Mouse (Mus musculus) midbrain, embryonic 11.5 days (tissue): ENCODE measurements around the gene Zfp414. TPM values are rescaled to one million over a fixed set of nuclear protein-coding genes. Genes with fewer than 3 reads are reported as not detected.

ENCODE experiments used
- ATAC-seq: fragments of 200-750 bp; cut with Nextera tagmentation; 2 replicates; pipeline ENCODE4 v1.8.0; 2017; ENCODE audit warnings: moderate TSS enrichment, moderate library complexity; ENCODE audit not compliant: low FRiP score
- DNase-seq: peaks from one replicate; pipeline ENCODE4 v3.0.0; 2015; ENCODE audit warnings: low spot score; ENCODE audit errors: missing footprints
- H3K27ac ChIP-seq: fragments of 300-500 bp; sonication (generic); 2 replicates; pipeline ENCODE4 v1.5.1; 2014; ENCODE audit warnings: low read depth, low read length
- H3K27me3 ChIP-seq: fragments of 300-500 bp; sonication (generic); 2 replicates; pipeline ENCODE4 v1.6.1; 2014; ENCODE audit warnings: mild to moderate bottlenecking, low read length, moderate library complexity, mixed read lengths; ENCODE audit not compliant: control insufficient read depth, insufficient read depth
- H3K36me3 ChIP-seq: fragments of 300-500 bp; sonication (generic); 2 replicates; pipeline ENCODE4 v1.6.1; 2014; ENCODE audit warnings: mild to moderate bottlenecking, low read length, moderate library complexity, mixed read lengths; ENCODE audit not compliant: control insufficient read depth, insufficient read depth
- H3K4me1 ChIP-seq: fragments of 300-500 bp; sonication (generic); 2 replicates; pipeline ENCODE4 v1.6.1; 2014; ENCODE audit warnings: low read length; ENCODE audit not compliant: control insufficient read depth, insufficient read depth
- H3K4me2 ChIP-seq: fragments of 300-500 bp; sonication (generic); 2 replicates; pipeline ENCODE4 v1.6.1; 2014; ENCODE audit warnings: mild to moderate bottlenecking, moderate library complexity
- H3K4me3 ChIP-seq: fragments of 300-500 bp; sonication (generic); 2 replicates; pipeline ENCODE4 v1.5.1; 2014; ENCODE audit warnings: low read depth, low read length
- H3K9ac ChIP-seq: fragments of 300-500 bp; sonication (generic); 2 replicates; pipeline ENCODE4 v1.6.1; 2014; ENCODE audit warnings: low read length
- H3K9me3 ChIP-seq: fragments of 300-500 bp; sonication (generic); 2 replicates; pipeline ENCODE4 v1.6.1; 2016; ENCODE audit warnings: low read length; ENCODE audit not compliant: control insufficient read depth
- WGBS: fragments of 180-500 bp; shearing (Covaris S2); extraction: QIAGEN DNeasy Blood & Tissue Kit; methylation state at CpG from one replicate; pipeline ENCODE4 v1.1.7; 2014; 5-methylcytosine and 5-hydroxymethylcytosine counted together
- polyA plus RNA-seq: library from polyadenylated mRNA; unstranded; fragments of >200 nt; fragmentation: Nextera tagmentation; extraction: Ambion mirVana; gene quantifications from 2 replicates; pipeline ENCODE4 v1.2.1, GENCODE M21; 2014

Zfp414 gene
- 62.5 and 68.0 TPM in 2 replicates for polyA plus RNA-seq

GRCm38 (mm10) chr17:33628621-33629486, at the start of gene Zfp414:
Zfp414 (plus strand) TSS chr17:33629090.
- 3% methylated on average over 35 of the region's 35 CpGs for WGBS
- H3K27ac ChIP-seq: peak within 1 kb of the TSS; percentile 88
- peaks cover 11% of the 10 kb centered on the region for H3K4me1 ChIP-seq
- H3K9ac ChIP-seq: peak within 1 kb of the TSS; percentile 90
- DNase-seq: peak; percentile 99
- H3K36me3 ChIP-seq: no peaks in the 10 kb centered on the region
- no peaks in the 10 kb centered on the region for H3K9me3 ChIP-seq
- H3K27me3 ChIP-seq: no peaks in the 10 kb centered on the region
- peak; percentile 97 for ATAC-seq
- peak within 1 kb of the TSS; percentile 63 for H3K4me3 ChIP-seq
- H3K4me2 ChIP-seq: peak within 1 kb of the TSS; percentile 63

DNA sequence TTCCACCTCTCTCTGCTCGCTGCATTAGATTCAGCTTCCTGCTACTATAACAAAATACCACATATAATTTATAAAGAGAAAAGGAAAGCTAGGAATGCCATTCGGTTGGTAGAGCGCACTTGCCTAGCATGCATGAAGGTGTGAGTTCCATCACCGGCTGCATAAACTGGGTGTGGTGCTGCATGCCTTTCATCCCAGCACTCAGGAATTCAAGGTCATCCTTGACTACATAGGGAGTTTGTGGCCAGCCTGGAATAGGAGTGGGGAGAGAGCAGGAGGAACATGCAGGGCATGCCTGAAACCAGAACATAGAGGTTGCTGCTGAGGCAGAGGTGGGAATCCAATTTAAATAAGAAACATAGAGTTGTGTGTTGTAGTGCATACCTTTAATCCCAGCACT, 44.8 kb upstream of the Zfp414 start:
- Histone ChIP-seq H3K27ac (no peak overlapping the region), H3K9me3 (no peaks in the 10 kb centered on the region), H3K4me2 (no peak overlapping the region), H3K36me3 (no peaks in the 10 kb centered on the region), H3K4me3 (no peak overlapping the region), H3K4me1 (no peaks in the 10 kb centered on the region), H3K27me3 (no peaks in the 10 kb centered on the region), H3K9ac (no peak overlapping the region)
- 86% methylated on average over 4 of the region's 4 CpGs for WGBS
- ATAC-seq: no peak
- no peak for DNase-seq

GRCm38 (mm10) chr17:33586011-33586410, 42.9 kb upstream of the Zfp414 start:
- H3K4me1 ChIP-seq: no peaks in the 10 kb centered on the region
- H3K4me2 ChIP-seq: no peak overlapping the region
- H3K9ac ChIP-seq: no peak overlapping the region
- no peaks in the 10 kb centered on the region for H3K9me3 ChIP-seq
- DNase-seq: no peak
- no peaks in the 10 kb centered on the region for H3K36me3 ChIP-seq
- no peak for ATAC-seq
- 74% methylated on average over 15 of the region's 17 CpGs for WGBS
- no peak overlapping the region for H3K4me3 ChIP-seq
- H3K27ac ChIP-seq: no peak overlapping the region
- H3K27me3 ChIP-seq: no peaks in the 10 kb centered on the region

DNA sequence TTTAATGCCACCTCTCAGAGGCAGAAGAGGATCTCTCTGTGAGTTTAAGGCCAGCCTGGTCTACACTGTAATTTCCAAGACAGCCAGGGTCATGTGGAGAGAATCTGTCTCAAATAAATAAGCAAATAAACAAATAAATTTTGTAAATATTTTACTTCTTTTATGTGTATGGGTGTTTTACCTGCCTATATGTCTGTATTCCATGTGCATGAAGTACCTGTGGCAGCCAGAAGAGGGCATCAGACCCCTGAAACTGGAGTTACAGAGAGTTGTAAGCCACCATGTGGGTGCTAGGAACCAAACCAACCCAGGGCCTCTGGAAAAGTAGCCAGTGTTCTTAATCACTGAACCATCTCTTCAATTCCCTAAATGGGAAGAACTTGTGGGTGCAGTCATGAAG, 31.6 kb upstream of the Zfp414 start:
- no peak for DNase-seq
- Histone ChIP-seq H3K27me3 (no peaks in the 10 kb centered on the region), H3K36me3 (no peaks in the 10 kb centered on the region), H3K27ac (no peak overlapping the region), H3K4me1 (no peaks in the 10 kb centered on the region), H3K4me2 (no peak overlapping the region), H3K9me3 (no peaks in the 10 kb centered on the region; the same call in 1 of the 2 replicates), H3K4me3 (no peak overlapping the region), H3K9ac (no peak overlapping the region)
- no peak for ATAC-seq

DNA sequence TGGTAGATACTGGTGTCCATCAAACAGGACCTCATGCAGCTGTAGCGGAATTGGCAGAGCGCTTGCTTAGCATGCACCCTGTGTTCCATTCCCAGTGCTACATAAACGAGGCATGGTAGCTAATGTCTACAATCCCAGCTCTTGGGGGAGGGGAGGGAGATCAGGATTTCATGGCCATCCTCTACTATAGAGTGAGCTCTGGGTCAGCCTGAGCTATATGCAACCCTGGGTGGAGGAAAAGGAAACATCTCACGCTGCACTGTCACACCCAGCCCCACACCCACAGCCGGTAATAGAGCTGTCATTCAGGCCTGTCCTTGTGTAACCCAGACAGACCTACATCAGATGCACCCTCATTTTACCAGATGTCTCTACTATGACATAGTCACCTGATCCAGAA, 30.4 kb upstream of the Zfp414 start:
- Histone ChIP-seq H3K9me3 (no peaks in the 10 kb centered on the region; the same call in 1 of the 2 replicates), H3K9ac (no peak overlapping the region), H3K36me3 (no peaks in the 10 kb centered on the region), H3K27ac (no peak overlapping the region), H3K27me3 (no peaks in the 10 kb centered on the region), H3K4me2 (no peak overlapping the region), H3K4me1 (no peaks in the 10 kb centered on the region), H3K4me3 (no peak overlapping the region)
- DNase-seq (no peak), ATAC-seq (no peak)
- 93% methylated on average over 5 of the region's 5 CpGs for WGBS

GRCm38 (mm10) chr17:33599836-33600475, 28.9 kb upstream of the Zfp414 start:
- H3K4me3 ChIP-seq: no peak overlapping the region
- no peak overlapping the region for H3K9ac ChIP-seq
- no peak overlapping the region for H3K4me2 ChIP-seq
- no peak for DNase-seq
- no peaks in the 10 kb centered on the region; the same call in 1 of the 2 replicates for H3K9me3 ChIP-seq
- no peaks in the 10 kb centered on the region for H3K4me1 ChIP-seq
- 88% methylated on average over 8 of the region's 8 CpGs for WGBS
- H3K36me3 ChIP-seq: no peaks in the 10 kb centered on the region
- no peaks in the 10 kb centered on the region for H3K27me3 ChIP-seq
- no peak overlapping the region for H3K27ac ChIP-seq
- no peak for ATAC-seq

DNA sequence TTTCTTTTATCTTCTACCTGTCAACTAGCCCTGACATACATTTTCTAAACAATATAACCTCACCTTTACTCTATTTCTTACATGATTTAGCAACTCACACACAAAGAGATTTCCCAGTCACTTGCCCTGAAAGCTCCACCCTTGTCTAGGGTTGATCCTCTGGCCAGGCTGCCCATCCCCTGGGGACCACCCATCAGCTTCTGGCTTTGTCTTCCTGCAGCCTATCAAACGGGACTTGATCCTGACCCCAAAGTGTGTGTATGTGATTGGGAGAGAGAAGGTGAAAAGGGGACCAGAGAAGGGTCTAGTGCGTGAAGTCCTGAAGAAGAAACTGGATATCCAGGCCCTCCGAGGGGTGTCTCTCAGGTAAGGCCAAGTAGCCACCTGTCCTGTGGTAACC, 28.1 kb upstream of the Zfp414 start:
- H3K4me3 ChIP-seq: no peak overlapping the region
- no peak overlapping the region for H3K27ac ChIP-seq
- no peak overlapping the region for H3K9ac ChIP-seq
- no peaks in the 10 kb centered on the region for H3K27me3 ChIP-seq
- no peaks in the 10 kb centered on the region; the same call in 1 of the 2 replicates for H3K9me3 ChIP-seq
- 75% methylated on average over 3 of the region's 3 CpGs for WGBS
- no peak overlapping the region for H3K4me2 ChIP-seq
- ATAC-seq (no peak), DNase-seq (no peak)
- H3K36me3 ChIP-seq: no peaks in the 10 kb centered on the region
- H3K4me1 ChIP-seq: no peaks in the 10 kb centered on the region

GRCm38 (mm10) chr17:33601947-33602346, 26.9 kb upstream of the Zfp414 start:
- H3K4me2 ChIP-seq: no peak overlapping the region
- 86% methylated on average over 12 of the region's 12 CpGs for WGBS
- no peak overlapping the region for H3K9ac ChIP-seq
- H3K4me1 ChIP-seq: no peaks in the 10 kb centered on the region
- H3K27ac ChIP-seq: no peak overlapping the region
- no peaks in the 10 kb centered on the region for H3K36me3 ChIP-seq
- DNase-seq: no peak
- H3K9me3 ChIP-seq: no peaks in the 10 kb centered on the region; the same call in 1 of the 2 replicates
- H3K4me3 ChIP-seq: no peak overlapping the region
- H3K27me3 ChIP-seq: no peaks in the 10 kb centered on the region
- ATAC-seq: no peak

GRCm38 (mm10) chr17:33607273-33607672, 21.6 kb upstream of the Zfp414 start:
- Histone ChIP-seq H3K9ac (no peak overlapping the region), H3K36me3 (no peaks in the 10 kb centered on the region), H3K4me2 (no peak overlapping the region), H3K27ac (no peak overlapping the region), H3K4me1 (no peaks in the 10 kb centered on the region), H3K9me3 (no peaks in the 10 kb centered on the region), H3K4me3 (no peak overlapping the region), H3K27me3 (no peaks in the 10 kb centered on the region)
- WGBS: 75% methylated on average over 2 of the region's 2 CpGs
- DNase-seq (no peak), ATAC-seq (no peak)
